Mouse (Mus musculus) hindbrain, embryonic 16.5 days (tissue): ENCODE measurements around the gene Szt2. TPM values are rescaled to one million over a fixed set of nuclear protein-coding genes. Genes with fewer than 3 reads are reported as not detected.

Experiments used
- ATAC-seq: fragments of 200-750 bp; cut with Nextera tagmentation; 2 replicates; pipeline ENCODE4 v1.8.0; 2017; ENCODE audit warnings: moderate TSS enrichment, moderate library complexity
- H3K27ac ChIP-seq: fragments of 300-500 bp; sonication (generic); 2 replicates; pipeline ENCODE4 v1.5.1; 2014; ENCODE audit warnings: low read depth, mild to moderate bottlenecking, control low read depth, low read length, moderate library complexity
- H3K27me3 ChIP-seq: fragments of 300-500 bp; sonication (generic); replicated peaks from 2 replicates; pipeline ENCODE4 v1.6.1; 2014; ENCODE audit warnings: low read length; ENCODE audit not compliant: control insufficient read depth, insufficient read depth
- H3K36me3 ChIP-seq: fragments of 300-500 bp; sonication (generic); 2 replicates; pipeline ENCODE4 v1.6.1; 2014; ENCODE audit warnings: mild to moderate bottlenecking, low read length, moderate library complexity, mixed read lengths; ENCODE audit not compliant: control insufficient read depth, insufficient read depth
- H3K4me1 ChIP-seq: fragments of 300-500 bp; sonication (generic); 2 replicates; pipeline ENCODE4 v1.6.1; 2014; ENCODE audit warnings: low read depth, low read length; ENCODE audit not compliant: control insufficient read depth, insufficient read depth
- H3K4me2 ChIP-seq: fragments of 300-500 bp; sonication (generic); 2 replicates; pipeline ENCODE4 v1.6.1; 2014; ENCODE audit warnings: mild to moderate bottlenecking, low read length, control low read depth, moderate library complexity
- H3K4me3 ChIP-seq: fragments of 300-500 bp; sonication (generic); 2 replicates; pipeline ENCODE4 v1.5.1; 2014; ENCODE audit warnings: mild to moderate bottlenecking, low read length, control low read depth, moderate library complexity
- H3K9ac ChIP-seq: fragments of 300-500 bp; sonication (generic); 2 replicates; pipeline ENCODE4 v1.6.1; 2014; ENCODE audit warnings: low read depth, mild to moderate bottlenecking, control low read depth, low read length, moderate library complexity
- H3K9me3 ChIP-seq: fragments of 300-500 bp; sonication (generic); 2 replicates; pipeline ENCODE4 v1.6.1; 2014; ENCODE audit warnings: mild to moderate bottlenecking, low read length, moderate library complexity; ENCODE audit not compliant: control insufficient read depth
- WGBS: fragments of 180-500 bp; shearing (Covaris S2); extraction: QIAGEN DNeasy Blood & Tissue Kit; methylation state at CpG from one replicate; pipeline ENCODE4 v1.1.7; 2014; 5-methylcytosine and 5-hydroxymethylcytosine counted together
- polyA plus RNA-seq: library from polyadenylated mRNA; unstranded; fragments of >200 nt; fragmentation: Nextera tagmentation; extraction: Ambion mirVana; gene quantifications from 2 replicates; pipeline ENCODE4 v1.2.1, GENCODE M21; 2015

The Szt2 gene
- polyA plus RNA-seq, 1 experiment from 2014 or later: 8.0 TPM

- Histone ChIP-seq H3K27ac (no peak overlapping the region), H3K36me3 (peaks cover 8% of the 10 kb centered on the region; the same call in 1 of the 2 replicates), H3K4me1 (peaks cover 17% of the 10 kb centered on the region), H3K4me3 (no peak overlapping the region), H3K9me3 (no peaks in the 10 kb centered on the region), H3K4me2 (peak overlapping the region; percentile 90), H3K27me3 (no peaks in the 10 kb centered on the region), H3K9ac (no peak overlapping the region)
- no peak for ATAC-seq
- WGBS: 63% methylated on average over 7 of the region's 7 CpGs
Measured at GRCm38 (mm10) chr4:118429215-118429895, 20.3 kb upstream of the Szt2 start.

DNA sequence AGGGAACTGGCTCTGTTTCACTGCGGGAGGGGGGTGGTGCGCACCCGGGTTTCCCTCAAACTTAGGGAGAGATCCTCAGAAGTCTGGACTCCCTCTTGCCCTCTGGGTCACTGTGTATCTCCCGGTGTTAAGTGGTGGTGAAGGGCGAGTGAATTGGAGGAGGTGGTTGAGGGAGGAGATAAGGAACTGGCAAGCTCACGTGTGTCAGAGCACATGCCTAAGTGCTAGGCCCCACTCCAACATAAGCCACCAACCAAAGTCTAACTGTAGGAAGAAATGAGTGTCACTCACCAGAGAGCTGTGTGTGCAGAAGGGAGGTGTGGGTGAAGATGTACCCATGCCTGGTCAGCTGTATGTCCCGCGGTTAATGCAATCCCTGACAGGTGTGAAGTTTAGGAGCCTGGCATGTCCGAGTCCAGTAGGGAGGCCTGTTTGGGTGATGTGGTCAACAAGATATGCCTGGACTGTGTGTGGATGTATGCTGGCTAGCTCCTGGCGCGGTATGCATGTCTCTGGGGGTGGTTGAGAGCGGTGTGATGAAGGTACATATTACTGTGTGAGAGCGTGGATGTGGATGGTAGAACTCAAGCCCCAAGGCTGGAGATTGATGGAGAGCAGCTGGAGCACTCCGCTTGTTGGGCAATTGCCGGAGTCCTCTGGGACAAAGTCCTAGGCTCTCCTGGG is 19.6 kb upstream of the Szt2 start:
- H3K27ac ChIP-seq: peak overlapping the region; percentile 53
- peak overlapping the region; percentile 90 for H3K4me2 ChIP-seq
- H3K9ac ChIP-seq: peak overlapping the region; percentile 79
- WGBS: 53% methylated on average over 15 of the region's 15 CpGs
- no peaks in the 10 kb centered on the region for H3K9me3 ChIP-seq
- H3K27me3 ChIP-seq: no peaks in the 10 kb centered on the region
- peak; percentile 15; the same call in 1 of the 2 replicates for ATAC-seq
- peaks cover 8% of the 10 kb centered on the region; the same call in 1 of the 2 replicates for H3K36me3 ChIP-seq
- H3K4me3 ChIP-seq: peak overlapping the region; percentile 59
- peaks cover 17% of the 10 kb centered on the region for H3K4me1 ChIP-seq

DNA sequence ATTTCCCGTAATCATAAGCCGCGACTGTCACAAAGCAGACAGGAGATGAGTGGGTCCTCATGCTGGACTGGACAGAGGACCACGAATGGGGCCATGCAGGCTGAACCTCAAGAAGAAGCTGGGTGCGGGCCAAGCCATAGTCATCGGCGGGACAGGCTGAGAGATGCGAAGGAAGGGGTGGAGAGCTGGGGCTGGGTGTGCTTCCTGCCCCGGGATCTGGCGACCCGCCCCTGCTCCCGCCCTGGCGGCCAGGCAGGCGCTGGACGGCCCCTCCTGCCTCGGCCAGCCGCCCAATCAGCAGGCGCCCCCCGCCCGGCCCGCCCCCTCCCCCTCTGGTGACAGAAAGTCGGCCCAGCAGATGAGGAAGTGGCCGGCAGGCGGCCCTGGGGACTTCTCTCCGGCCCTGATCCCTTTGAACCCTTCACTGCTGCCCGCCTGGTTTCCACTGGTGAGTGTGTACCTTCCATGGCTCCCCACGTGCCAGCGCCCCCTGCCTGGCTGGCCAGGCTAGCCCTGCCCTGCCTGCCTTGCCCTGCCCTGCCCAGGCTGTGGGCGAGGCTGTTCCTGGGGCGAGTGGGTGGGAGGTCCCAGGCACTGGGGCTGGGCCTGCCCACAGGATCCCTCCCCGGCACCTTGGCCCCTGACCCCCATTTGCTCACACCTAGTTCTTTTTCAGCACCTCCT is 18.8 kb upstream of the Szt2 start, which contains the start of gene Elovl1:
Elovl1 (plus strand) TSS at position 326 of the 684 bp plus-strand sequence.
- peak; percentile 93 for ATAC-seq
- 1% methylated on average over 11 of the region's 31 CpGs for WGBS
- no peaks in the 10 kb centered on the region for H3K27me3 ChIP-seq

DNA sequence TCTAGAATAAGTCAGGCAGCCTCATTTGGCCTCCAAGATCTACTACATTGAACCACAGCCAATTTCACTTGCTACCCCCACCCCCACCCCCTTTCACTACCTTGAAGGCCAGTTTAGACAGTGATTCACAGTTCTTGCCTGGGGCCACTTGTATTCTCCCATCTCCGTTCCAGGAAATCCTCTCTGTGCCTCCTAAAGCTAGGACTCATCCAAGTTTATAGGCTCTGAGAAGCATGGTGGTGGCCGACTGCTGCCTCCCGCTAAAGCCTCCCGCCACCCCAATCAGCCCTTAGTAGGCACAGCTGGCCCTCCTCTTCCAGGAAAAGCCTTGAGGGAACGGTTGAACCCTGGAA is 18.3 kb upstream of the Szt2 start:
- H3K36me3 ChIP-seq: peaks cover 10% of the 10 kb centered on the region
- peak overlapping the region; percentile 59 for H3K4me3 ChIP-seq
- ATAC-seq: peak; percentile 31; the same call in 1 of the 2 replicates
- H3K4me1 ChIP-seq: peaks cover 17% of the 10 kb centered on the region
- H3K9me3 ChIP-seq: no peaks in the 10 kb centered on the region
- 3% methylated on average over 5 of the region's 5 CpGs for WGBS
- peak overlapping the region; percentile 69 for H3K27ac ChIP-seq
- peak overlapping the region; percentile 79 for H3K9ac ChIP-seq
- H3K27me3 ChIP-seq: no peaks in the 10 kb centered on the region
- H3K4me2 ChIP-seq: peak overlapping the region; percentile 90

More for the DNA sequence above, 18.8 kb upstream of the Szt2 start, which contains the start of gene Elovl1:
- Histone ChIP-seq H3K4me1 (peaks cover 17% of the 10 kb centered on the region), H3K36me3 (peaks cover 8% of the 10 kb centered on the region; the same call in 1 of the 2 replicates), H3K4me2 (peak within 1 kb of the TSS; percentile 90), H3K27ac (peak within 1 kb of the TSS; percentile 69), H3K9me3 (no peaks in the 10 kb centered on the region), H3K4me3 (peak within 1 kb of the TSS; percentile 59), H3K9ac (peak within 1 kb of the TSS; percentile 79)

DNA sequence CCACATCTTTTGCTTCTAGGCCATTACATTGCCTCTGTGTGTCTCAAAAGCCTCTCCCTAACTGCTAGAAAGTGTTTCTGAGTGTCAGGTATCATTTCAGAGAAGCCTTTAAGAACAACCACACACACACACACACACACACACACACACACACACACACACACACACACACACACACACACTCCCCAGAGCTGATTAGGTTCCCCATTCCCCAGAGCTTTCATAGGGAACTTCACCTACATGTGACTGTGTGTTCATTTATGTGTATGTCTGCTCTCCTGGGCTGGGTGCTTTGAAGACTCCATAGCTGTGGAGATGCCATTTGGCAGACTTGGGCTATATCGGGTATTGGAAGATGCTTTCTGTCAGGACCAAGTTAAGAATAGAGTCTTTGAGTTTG is 16.3 kb upstream of the Szt2 start:
- Histone ChIP-seq H3K9me3 (no peaks in the 10 kb centered on the region), H3K27me3 (no peaks in the 10 kb centered on the region), H3K4me2 (no peak overlapping the region), H3K27ac (no peak overlapping the region), H3K36me3 (peaks cover 12% of the 10 kb centered on the region; the same call in 1 of the 2 replicates), H3K4me1 (peaks cover 17% of the 10 kb centered on the region), H3K4me3 (no peak overlapping the region), H3K9ac (no peak overlapping the region)
- 100% methylated on average over 1 of the region's 1 CpGs for WGBS
- no peak for ATAC-seq

- Histone ChIP-seq H3K4me1 (peaks cover 17% of the 10 kb centered on the region), H3K4me2 (no peak overlapping the region), H3K27me3 (no peaks in the 10 kb centered on the region), H3K9ac (no peak overlapping the region), H3K36me3 (peaks cover 12% of the 10 kb centered on the region; the same call in 1 of the 2 replicates), H3K4me3 (no peak overlapping the region), H3K27ac (no peak overlapping the region), H3K9me3 (no peaks in the 10 kb centered on the region)
- ATAC-seq: no peak
- 90% methylated on average over 4 of the region's 4 CpGs for WGBS
Measured at GRCm38 (mm10) chr4:118424541-118425160, 15.6 kb upstream of the Szt2 start.

GRCm38 (mm10) chr4:118421384-118421783 is 12.3 kb upstream of the Szt2 start:
- Histone ChIP-seq H3K27me3 (no peaks in the 10 kb centered on the region), H3K36me3 (peaks cover 17% of the 10 kb centered on the region), H3K27ac (no peak overlapping the region), H3K9me3 (no peaks in the 10 kb centered on the region), H3K4me2 (no peak overlapping the region), H3K9ac (no peak overlapping the region), H3K4me3 (no peak overlapping the region), H3K4me1 (no peaks in the 10 kb centered on the region)
- no peak for ATAC-seq
- WGBS: 95% methylated on average over 3 of the region's 3 CpGs

GRCm38 (mm10) chr4:118417112-118417797 is 8.2 kb upstream of the Szt2 start:
- Histone ChIP-seq H3K4me2 (no peak overlapping the region), H3K9me3 (no peaks in the 10 kb centered on the region), H3K4me1 (no peaks in the 10 kb centered on the region), H3K9ac (no peak overlapping the region), H3K27me3 (no peaks in the 10 kb centered on the region), H3K27ac (no peak overlapping the region), H3K36me3 (peaks cover 44% of the 10 kb centered on the region), H3K4me3 (no peak overlapping the region)
- ATAC-seq: no peak
- WGBS: 83% methylated on average over 13 of the region's 13 CpGs
